Mouse (Mus musculus) cortical plate, adult 2 months (tissue): ENCODE results near the gene Ldhb.

Source experiments
- CTCF ChIP-seq: fragments of 200-500 bp; IDR thresholded peaks from 2 replicates; pipeline ENCODE4 v1.5.1; 2011; ENCODE audit warnings: mild to moderate bottlenecking, control low read depth, low read length; ENCODE audit not compliant: insufficient read depth; ENCODE audit errors: extremely low read depth
- POLR2A ChIP-seq: fragments of 200-500 bp; IDR thresholded peaks from 2 replicates; pipeline ENCODE4 v1.6.1; 2011; ENCODE audit warnings: mild to moderate bottlenecking, low read length, control low read depth; ENCODE audit not compliant: insufficient read depth; ENCODE audit errors: extremely low read depth

GRCm38 (mm10) chr6:142532141-142532540, 24.4 kb upstream of the Ldhb start:
- TF ChIP-seq CTCF (no peak), POLR2A (no peak)
